Mouse (Mus musculus) liver (tissue): ENCODE results near the gene Arhgef7.
A peak's percentile ranks its signal among the peaks of the same experiment; 100 is the strongest.

Experiments
- DNase-seq: peaks from one replicate; pipeline ENCODE4 v3.0.0-alpha.2; 2020; ENCODE audit warnings: mixed read lengths

Arhgef7 gene

DNA sequence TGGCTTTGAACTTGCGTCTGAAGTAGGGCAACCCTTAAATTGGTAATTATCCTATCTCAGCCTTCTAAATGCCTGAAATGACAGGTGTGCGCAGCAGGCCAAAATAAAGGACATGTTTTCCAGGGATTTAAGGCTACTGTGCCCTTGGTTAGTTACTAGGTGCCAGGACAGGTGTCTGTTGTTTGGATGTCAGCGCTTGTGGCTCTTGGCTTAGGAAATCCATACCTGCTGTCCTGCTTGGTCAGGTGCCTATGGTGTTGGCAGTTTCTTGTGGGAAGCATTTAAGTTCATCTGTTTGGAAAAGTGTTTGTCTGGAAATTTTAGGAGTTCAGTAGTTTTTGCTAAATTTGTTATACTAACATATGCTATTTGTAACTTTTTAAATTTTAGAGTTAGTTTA, 71.6 kb downstream of the Arhgef7 start:
- no peak for DNase-seq

DNA sequence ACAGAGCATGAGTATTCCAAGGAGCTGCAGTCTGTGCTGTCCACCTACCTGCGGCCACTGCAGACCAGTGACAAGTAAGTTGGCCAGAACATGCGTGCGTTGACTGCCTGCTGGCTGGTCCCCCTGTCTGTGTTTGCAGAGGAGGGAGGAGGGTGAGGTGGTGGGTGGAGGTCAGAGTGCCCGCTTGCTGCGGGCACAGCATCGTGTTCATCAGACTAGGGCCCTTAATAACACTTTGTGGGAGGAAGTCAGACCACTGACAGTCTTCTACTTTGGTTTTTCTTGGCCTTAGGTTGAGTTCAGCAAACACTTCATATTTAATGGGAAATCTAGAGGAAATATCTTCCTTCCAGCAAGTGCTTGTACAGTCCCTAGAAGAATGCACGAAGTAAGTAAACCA, 73.0 kb downstream of the Arhgef7 start:
- no peak for DNase-seq

DNA sequence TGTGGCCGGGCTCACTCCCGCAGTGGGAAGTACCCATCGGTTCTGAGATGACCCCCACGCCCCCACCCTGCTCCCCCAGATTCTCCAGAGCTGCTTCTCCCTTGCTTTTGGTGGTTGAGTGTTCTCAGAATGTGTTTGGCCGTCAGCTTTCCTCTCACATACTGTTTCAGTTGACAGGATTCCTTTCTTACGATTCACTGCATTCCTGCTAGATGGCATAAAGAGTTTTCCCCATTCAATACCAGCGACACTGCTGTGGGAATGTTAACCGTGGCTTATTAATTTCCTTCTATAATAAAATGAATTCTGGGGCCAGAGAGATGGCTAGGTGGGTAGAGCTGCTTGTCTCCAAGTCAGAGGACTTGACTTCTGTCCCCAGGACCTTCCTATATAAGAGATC, 74.0 kb downstream of the Arhgef7 start:
- DNase-seq = no peak

DNA sequence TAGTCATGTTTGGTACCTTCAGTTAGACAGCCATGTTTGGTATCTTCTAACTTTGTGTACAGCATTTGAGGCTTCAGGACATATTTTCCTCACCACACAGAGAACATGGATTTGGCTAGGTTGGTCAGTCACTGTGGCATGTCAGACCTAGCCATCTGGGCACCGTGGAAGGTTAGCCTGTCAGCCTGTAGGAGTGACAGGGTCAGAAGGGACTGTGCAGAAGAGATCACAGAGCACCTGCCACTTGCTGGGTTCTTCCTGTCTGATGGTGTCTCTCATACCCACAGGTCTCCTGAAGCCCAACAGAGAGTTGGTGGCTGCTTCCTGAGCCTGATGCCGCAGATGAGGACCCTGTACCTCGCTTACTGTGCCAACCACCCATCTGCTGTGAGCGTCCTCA, 77.4 kb downstream of the Arhgef7 start:
- DNase-seq = no peak

DNA sequence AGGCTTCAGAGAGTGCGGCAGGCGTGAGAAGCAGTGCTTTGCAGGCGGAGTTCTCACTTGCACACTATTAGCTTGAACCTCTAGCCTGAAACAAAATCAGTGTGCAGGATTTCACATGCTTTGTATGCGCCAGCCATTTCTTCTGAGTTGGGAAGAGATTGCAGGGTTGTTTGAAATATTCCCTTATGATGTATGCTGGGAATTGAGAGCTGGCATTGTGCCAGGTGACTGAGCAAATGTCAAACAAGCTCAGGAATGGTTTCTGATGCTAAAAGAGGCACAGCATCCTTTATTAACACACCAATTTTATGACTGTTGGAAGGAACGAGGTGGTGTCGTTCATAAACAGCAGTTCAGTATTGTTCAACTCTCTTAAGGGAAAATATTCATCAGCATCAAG, 78.7 kb downstream of the Arhgef7 start:
- no peak for DNase-seq

DNA sequence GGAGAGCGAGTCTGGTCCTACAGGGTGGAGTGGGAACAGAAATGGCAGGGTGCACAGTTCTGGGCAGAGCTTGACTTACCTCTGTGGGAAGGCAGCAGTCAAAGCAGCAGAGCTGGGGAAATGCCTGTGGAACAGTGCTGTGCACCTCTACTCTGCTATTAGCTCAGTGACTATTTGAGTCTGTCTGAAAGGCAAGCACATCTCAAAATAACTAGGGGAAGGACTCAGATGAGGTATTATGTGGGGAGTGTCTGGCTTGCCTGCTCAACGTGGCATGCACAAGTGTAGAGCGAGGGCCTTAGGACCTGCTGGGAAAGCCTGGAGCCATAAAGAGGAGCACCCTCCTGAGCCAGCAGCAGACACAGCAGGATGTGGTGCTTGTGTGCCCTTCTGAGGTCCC, 79.8 kb downstream of the Arhgef7 start:
- DNase-seq = no peak

DNA sequence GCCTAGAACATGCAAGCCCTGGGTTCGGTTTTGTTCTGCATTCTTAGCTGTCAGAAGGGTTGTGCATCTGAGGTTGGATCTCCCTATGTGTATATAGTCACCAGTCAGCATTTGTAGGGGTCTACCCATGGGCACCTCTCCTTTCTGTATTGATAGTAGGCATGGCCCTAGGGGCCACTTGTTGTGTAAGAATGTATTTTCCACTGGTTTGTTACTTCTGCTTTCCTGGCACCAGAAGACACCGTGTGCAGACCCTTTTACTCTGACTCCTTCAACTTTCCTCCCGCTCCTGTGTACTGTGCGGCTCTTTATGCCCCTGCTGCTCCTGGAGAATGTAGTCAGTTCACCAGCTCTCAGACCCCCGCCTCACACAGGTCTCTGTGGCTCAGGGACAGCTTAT, 80.5 kb downstream of the Arhgef7 start:
- no peak for DNase-seq

DNA sequence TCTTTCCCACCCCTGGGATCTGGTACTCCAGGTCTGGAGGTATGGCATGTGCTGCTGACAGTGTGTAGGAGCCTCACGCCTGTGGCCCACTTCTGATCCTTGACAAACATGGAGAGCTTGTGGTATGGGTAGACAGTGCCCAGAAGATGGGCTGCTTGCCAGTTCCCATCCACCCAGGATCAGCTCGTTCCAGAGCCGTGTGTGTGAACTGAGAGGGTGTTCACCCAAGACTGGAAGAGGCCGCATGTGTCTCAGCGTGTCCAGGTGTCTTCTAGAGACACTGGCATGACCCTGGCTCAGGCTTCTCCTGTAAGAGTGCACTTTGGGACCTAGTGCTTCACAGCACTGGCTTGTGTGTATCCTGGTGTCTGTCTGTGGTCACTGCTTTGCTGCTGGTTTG, 82.9 kb downstream of the Arhgef7 start:
- no peak for DNase-seq

DNA sequence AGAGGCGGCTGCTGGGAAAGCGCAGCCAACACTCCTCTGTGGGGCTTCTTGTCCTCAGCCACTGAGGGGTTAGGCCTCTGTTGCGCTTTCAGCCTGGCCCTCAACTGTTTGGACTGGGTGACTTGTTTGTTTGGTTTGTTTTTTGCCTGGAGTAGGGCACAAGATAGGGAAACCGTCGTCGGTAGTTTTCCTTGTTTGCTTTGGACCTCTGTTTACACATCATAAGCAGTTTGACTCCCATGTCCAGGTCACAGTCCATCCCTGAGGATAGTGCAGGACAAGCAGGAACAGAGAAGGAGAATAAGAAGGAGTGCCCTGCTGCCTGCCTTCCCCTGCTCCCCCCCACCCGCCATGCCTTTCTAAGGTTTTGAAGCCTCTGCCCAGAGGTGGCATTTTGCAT, 86.3 kb downstream of the Arhgef7 start:
- no peak for DNase-seq

DNA sequence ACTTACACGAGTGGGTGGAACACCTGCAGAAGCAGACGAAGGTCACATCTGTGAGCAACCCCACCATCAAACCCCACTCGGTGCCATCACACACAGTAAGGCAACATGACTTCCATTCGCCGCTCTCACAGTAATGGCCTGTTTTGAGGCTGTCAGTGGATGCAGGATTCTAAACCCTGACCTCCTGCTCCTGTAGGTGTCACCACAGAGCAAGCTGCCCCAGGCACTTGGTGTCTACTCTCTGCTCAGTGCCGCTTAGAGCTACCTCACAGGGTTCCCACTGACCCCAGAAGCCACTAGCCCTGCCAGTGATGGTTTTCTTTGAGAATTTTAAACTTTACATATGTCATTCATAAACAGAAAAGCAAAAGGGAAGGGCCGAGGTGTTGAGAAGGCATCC, 87.7 kb downstream of the Arhgef7 start:
- DNase-seq = no peak

DNA sequence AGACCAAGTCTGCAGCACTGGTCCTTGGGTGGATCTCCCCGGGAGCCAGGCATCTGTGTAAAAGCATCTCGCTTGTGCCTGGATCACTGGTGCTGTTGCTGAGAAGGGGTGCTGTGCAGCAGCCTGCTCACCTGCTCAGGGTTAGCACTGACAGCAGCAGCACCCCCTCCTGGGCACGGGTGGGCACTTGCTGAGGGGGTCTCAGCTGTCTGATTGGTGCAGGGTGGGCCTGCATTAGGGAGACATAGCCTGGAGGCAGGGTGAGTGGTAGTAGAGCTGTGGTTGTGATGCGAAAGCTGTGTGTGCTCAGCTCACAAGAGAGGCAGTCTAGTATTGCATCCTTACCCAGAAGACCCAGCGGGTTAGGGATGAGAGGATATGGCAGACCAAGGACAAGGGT, 92.6 kb downstream of the Arhgef7 start:
- DNase-seq = no peak

DNA sequence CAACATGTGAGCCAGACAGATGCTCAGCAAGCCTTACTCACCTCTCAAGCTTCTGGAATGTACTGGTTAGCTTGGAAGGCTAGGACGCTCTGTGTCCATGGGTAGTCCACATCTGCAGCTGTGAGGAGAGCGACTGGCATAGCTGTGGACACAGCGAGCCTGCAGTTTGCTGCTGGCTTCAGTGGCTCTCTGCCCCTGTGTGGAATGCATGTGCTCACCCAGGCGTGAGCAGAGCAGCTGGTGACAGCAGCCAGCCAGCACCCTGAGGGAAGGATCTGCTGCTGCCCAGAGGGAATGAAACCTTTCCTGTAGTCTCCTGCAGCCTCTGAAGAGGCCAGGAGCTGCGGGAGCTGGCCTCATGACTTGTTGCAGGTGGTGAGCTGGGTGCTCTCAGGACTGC, 93.0 kb downstream of the Arhgef7 start:
- DNase-seq = no peak

DNA sequence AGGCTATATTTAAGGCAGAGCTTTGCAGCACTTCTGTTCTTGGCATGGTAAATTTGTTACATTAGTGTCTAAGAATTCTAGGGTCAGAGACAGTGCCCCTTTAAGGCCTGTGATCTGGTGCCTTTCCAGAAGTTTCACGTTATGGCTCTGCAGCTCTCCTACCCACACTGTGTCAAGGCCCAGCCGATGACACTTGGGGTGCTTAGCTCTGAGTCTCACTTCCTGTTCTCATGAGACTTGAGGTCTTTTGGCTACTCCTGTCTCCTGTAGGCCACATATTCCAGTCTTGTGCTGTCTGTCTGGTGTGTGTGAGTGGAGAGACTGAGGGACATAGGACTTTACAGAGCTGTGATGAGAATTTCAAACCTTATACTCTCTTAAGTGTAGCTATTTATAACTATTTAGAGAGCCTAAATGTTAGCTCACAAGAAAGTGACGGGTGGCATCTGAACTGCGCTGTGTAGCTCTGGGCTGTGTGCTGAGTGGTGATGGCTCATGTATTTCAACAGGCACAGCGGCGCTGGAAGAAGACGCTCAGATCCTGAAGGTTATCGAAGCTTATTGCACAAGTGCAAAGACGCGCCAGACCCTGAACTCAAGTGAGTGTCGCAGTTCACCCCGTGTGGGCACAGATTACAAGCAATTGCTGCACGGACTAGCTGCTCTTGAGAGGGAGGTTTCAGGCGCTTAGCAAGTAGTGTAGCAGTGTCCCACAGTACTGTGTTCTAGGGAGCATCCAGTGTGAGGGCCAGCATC, 94.1 kb downstream of the Arhgef7 start:
- DNase-seq = no peak

DNA sequence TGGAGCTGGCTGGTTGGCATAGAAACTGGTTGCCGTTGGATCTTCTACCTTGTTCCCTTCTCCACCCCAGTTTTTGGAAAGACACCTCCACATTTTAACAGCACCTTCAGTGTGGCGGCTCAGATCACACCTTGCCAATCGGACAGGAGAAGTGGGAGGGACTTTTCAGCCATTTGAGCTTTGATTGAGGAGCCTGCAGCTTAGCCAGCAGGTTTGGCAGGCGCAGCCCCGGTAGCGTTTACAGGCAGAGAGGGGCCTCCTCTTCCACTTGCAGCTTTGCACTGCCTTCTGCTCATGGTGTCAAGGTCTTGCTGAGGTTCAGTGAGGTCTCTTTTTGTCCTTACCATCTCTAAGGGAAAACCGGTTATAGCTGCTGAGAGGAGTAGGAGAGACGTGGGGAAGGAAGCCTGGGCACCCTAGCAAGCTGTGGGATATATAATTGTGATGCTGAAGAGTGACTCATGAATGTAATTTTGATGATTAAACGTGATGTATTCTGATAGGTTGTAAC, 95.1 kb downstream of the Arhgef7 start:
- no peak for DNase-seq

DNA sequence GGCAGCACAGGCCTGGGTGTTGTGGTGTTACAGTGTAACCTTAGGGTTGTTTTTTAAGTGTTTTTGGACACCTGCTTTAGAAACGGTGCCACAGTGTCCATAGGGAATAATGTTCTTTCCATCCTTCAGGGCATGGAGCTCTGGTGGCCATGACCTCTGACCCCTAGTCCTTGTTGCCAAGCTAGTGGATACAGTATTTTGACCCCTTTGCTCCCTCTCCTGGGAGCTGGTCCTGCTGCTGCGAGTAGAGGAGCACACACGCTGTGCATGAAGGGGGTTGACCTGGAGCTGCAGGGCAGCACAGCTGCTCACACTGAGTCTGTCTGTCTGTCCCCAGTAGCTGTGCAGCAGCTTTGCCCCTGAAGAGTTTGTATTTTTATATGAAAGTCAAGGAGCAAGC, 98.2 kb downstream of the Arhgef7 start:
- peak; percentile 15 for DNase-seq

DNA sequence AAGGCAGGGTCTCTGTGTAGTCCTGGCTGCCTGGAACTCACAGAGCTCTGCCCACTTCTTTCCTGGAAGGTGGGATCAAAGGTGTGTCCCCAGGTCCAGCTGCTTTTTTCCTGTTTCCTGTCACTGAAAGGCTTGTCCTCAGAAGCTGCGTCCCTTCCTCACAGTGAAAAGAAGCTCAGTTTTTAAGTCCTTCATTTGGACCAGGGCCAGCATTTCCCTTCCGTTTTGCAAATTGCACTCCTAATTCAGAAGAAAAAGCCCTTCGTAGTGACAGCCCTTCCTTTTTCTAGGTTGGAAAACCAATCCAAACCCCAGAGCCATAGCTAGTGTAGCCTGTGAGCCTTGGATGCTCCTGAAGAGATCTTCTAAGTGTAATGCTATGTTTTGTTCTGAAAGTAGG, 99.8 kb downstream of the Arhgef7 start:
- no peak for DNase-seq

DNA sequence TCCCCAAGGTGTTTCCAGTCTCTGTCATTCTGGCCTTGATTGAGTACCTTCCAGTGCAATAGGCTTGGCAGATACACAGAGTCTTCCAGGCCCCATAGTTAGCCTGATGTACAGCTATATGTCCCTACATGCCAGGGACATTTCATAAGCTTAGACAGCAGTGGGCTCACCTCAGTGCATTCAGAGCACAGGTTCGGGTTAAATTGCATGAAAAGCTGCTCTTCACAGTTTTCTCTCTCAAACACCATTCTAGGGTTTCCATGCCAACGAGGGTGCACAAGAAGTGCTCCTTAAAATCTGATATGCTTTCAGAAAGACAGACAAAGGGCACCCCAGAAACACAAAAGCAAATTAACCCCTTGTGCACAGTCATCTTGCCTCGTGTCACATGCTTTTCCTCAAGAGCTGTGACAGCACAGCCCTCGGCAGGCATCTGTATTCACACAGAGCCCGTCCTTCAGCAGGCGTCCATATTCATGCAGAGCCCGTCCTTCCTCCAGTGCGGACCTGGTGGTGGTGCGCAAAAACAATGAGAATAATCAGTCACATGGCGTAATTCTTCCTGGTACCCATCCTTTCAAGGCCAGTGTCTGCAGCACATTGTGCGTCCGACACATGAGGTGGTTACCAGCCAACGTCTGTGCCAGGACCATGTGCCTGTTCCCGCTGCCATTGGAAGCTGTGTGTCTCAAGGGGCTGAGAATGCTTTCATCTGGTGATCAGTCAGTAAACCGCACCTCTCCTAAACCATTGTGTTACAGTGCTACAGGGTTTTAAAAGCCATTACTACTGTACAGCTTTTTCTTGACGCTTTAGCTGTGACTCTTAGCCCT, 102.9 kb downstream of the Arhgef7 start:
- no peak for DNase-seq

DNA sequence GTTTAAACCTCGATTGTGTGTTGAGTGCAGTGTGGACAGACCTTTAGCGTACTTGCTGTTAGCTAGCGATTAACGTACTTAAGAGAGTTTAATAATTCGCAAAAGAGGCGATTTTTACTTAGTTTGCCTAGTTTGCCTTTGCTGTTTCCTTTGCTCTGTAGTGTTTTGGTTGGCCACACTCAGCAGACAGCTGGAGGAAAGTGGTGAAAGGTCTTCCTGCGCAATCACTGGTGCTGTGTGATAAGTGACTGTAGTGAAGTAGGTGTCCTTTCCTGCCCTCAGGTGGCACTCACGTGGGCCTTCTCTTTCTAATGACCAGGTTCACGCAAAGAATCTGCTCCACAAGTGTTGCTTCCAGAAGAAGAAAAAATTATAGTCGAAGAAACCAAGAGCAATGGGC, 103.7 kb downstream of the Arhgef7 start:
- DNase-seq = no peak

DNA sequence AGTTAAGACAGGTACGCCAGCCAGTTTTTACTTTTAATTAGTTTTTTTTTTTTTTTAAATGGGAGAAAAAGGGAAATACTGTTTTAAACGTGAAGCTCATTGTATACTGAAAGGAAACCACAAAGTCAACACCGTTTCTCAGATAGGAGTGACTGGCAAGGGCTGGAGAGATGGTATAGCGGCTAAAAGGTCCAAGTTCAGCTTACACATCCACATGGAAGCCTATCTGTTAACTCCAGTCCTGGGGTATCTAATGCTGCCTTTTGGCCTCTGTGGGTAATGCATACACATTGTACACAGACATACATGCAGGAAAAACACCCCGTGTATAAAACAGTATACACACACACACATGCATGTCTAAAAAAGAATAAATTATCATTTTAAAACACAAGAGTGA, 104.4 kb downstream of the Arhgef7 start:
- DNase-seq = no peak

DNA sequence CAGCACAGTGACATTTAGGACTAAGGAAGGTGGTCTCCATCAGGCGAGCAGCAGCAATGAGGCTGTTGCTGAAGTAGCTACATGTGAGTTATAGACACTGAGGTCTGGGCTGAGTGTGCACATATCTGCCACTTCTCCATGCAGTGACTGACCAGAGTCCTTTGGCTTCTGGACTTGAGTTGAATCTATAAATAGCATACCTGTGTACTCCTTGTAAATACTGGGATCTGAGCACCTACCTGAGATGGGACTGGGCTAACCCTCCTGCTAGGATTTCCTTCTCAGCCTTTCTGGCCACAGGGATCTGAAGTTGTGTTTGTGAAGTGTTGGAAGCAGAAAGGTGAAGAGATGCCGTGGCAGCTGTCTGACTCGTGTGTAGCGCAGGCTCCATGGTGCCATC, 105.6 kb downstream of the Arhgef7 start:
- no peak for DNase-seq

DNA sequence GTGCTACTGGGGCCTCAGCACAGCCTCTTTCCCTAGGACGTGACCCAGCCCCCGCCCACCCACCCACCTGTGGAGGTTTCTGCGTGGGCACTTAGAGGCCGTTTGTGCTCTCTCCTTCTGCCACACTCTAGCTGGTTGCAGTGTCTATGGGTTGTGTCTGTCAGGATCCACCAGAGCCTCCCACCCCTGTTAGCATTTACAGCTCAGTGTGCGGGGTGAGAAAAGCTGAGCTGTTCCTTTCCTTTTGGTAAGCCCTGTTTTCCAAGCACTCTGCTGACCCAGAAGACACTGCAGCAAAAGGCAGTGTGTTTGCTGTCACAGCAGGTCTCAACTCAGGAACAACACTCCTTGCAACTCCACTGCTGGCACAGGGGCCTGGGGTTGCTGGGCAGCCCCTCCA, 106.7 kb downstream of the Arhgef7 start:
- DNase-seq = no peak

DNA sequence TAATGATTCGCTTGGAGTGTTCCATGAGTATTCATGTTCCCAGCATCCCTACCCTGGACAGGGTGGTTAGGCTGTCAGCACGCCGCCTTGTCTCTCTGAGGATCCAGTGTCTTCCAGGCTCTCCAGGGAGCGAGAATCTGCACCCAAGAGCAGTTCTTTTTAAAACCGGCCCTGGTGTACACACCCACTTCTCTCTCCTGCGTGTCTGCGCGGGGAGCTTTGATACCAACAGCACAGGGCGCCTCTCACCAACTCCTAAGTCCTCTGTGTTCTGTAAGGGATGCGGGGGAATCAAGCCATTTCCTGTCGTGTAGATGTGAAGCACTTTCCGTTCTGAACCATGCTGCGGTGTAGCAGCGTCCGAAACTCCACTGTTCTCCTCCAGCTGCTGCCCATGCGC, 107.2 kb downstream of the Arhgef7 start:
- DNase-seq = no peak

DNA sequence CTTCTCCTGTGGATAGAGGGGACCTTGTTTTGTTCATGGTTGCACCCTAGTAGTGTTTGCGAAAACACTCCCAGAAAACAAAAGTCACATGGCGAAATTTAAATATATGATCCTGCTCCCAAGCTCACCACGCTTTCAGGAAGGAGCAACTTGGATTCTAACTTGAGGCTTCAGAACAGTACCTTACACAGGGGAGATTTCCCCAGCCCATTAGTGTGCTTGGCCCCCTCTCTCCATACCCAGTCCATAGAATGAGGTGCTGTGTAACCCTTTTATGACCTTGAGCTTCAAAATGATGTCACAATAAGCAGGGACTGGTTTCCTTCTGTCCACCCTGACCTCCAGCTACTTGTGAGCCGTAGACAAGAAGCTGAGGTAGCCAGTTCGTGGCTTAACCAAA, 112.7 kb downstream of the Arhgef7 start, which contains the start of gene Tex29:
Gene Tex29 (plus strand): TSS at position 301 of the 400 bp plus-strand sequence.
- DNase-seq = no peak

DNA sequence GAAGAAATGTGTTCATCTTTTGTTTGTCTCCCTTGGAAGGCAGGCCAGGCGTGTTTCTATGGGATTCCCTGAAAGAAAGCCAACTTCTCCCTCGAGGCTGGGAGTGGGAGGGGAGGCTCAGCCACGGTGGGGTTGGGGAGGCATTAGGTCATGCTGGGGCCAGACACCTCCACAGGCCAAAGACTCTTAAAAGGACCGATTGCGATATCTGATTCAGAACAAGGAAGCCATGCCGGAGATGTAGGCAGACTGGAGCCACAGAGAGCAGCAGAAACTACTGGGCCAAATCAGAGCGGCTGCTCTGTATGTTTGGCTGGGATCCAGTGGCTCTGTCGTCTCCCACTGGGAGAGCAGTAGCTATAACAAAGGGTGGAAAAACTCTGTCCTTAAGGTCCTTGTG, 114.0 kb downstream of the Arhgef7 start:
- no peak for DNase-seq
